Mouse (Mus musculus) right cerebral cortex, postnatal 36 days (tissue): ENCODE data around the gene Ppa1.
A peak's percentile ranks its signal among the peaks of the same experiment; 100 is the strongest.
"Not testable (repeated sequence)": the region's sequence is repeated elsewhere in the genome, so short reads cannot be mapped to it uniquely, and the experiment has no call there.

Source experiments
- DNase-seq, 2 experiments: peaks; one replicate each; pipeline ENCODE4 v3.0.0; 2022; ENCODE audit warnings: low spot score in 2 of 2, mixed read lengths in 1 of 2

The Ppa1 gene

DNA sequence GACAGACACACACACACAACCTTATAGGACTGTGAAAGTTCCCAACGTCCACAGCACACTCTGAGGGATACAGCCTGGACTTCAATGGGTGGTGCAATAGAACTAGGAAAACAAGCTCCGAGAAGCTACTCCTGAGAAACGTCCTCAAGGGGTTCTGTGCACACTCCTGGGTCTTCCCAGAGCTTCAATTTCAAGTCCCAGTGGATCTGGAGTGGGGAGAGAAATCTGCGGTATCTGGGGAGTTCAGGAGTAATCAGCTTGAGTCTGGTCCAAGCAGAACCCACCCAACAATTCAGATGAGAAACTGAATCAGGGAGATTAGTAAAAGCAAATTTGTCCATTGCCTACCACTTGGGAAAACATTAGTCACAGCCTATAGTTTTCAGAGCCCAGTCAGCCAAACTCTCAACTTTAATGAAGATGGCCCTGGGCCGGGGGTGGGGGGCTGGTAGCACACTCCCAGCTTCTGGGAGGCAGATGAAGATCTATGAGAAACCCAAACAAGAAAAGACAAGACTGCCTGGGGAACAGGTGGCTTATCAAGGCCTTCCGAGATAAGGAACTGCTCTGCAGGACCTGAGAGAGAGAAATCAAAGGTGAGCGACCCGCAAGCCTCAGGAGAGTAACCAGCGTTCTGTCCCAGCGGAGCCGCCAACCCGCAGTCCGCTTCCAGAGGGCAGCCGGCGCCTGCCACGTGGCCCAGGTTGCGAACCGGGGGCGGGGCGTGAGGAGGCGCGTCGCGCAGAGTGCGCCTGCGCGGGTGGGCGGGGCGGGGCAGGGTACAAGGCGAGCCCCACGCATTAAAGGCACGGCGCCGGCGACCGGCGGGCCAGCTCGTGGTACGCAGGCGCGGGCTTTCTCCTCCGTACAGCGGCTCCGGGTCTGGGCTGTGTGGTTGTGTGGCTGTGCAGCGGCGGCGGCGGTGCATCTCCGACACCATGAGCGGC is at the start of gene Ppa1:
TSS of gene Ppa1 (plus strand) at position 763 of the 947 bp plus-strand sequence.
- peak; percentile 81 for DNase-seq

DNA sequence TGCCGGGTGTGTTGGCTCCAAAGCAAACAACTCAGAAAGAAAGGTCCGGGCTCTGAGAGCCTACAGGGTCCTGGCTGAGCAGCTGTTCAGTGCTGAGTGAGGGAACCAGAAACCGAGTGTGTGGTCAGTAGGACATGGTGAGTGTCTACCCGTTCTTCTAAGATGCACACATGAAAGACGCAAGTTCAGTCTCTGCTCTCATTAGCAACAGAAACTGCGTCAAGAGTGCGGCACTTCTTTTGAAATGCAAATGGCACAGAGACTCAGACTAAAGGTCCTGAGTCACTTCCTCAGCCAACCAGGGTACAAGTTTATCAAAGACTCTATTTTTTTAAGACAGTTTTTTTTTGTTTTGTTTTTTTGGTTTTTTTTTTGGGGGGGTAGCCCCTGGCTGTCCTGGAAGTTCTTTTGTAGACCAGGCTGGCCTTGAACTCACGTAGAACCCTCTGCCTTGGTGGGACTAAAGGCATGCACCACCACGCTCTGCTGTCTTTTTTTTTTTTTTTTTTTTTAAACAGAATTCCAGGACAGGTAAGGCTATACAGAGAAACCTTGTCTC is 48.7 kb upstream of the Ppa1 start:
- DNase-seq, result no peak

DNA sequence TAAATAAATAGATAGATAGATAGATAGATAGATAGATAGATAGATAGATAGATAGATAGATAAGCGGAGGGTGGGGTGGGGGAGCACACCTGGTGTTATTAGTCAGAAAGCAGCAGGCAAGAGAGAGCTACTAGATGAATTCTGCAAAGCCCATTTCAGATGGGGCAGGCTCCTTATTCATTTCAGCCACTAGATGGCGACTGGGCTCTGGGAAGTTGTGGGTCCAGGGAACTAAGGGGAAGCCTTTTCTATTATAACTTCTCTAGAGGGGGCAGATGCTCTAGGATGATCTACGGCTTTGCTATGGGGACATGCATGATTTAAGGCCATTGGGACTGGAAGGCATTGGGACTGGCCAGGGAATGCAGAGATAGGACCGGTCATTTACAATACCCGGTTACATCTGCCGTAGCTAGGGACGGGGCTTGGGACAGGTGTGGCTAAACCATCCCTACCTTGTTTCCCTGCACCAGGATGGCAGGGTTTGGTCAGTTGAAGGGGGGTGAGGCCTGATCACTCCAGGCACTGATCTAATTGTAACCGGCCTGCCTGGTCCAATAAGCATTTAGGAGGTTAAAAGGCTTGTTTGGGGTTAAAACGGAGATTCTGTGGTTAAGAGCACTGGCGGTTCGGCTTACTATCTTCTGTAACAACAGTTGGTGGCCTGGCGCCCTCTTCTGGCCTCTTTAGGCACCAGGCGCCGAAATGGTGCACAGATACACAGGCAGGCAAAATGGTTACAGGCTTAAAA is 45.9 kb upstream of the Ppa1 start:
- no peak for DNase-seq

DNA sequence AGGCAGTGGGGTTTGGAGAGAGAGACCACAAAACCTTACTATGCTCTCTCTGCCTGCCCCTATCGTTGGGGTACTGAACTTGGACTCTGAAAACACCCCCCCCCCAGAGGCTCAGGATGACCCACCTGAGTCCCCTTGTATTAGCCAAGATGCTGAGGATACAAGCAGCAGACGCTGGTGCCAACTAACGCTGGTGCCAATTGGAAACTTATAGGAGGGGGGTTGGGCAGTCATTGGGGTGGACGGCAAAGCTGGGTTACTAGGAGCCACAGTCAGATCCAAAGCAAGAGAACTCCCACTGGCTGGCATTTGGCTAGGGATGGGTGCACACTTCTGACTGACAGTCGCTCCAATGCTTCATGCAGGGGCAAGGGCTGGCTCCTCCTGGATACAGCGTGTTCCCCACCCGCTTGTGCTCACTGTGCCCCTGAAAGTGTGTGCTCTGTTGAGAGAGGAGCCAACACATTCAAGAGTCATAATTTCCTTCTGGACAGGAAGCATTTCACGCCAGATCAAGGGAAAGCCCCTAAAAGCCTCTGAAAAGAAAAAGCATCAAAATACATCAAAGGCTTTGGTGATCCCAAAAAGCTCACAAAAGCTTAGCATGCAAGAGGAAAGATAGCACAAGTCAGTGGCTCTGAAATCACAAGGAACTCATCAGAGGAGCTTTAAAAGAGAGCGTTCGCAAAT is 43.8 kb upstream of the Ppa1 start:
- DNase-seq, result no peak

DNA sequence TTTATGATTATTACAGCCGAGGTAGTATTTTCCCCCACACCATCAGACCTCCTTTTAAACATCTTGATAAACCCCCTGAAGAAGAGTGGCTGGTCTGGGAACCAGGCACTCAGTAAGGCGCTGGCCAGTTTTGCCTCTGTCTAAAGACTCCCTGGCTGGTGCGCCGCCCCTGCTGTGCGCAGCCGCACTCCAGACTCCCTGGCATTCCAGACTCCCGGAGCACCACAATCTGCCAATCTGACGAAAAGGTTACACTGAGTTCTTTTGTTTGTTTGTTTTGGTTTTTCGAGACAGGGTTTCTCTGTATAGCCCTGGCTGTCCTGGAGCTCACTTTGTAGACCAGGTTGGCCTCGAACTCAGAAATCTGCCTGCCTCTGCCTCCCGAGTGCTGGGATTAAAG is 43.0 kb upstream of the Ppa1 start:
- DNase-seq, result not testable (repeated sequence)

DNA sequence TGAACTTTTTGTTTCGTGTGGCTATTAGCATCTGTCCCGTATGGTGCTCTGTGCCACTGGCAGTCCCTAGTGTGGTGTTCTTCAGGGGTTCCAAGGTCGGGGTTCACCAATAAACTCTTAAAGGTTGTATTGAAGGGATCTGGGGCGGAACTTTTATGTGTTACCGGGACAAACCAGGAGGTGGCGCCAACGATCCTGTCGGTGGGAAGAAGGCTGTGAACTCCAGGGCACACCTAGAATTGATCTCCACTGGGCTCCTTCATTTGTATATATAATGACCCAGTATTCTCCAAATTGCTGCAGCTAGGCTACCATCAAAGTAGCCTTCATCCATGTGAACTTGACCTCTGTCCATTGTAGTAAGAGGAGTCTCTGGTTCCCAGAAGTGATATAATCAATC is 42.5 kb upstream of the Ppa1 start:
- no peak for DNase-seq

DNA sequence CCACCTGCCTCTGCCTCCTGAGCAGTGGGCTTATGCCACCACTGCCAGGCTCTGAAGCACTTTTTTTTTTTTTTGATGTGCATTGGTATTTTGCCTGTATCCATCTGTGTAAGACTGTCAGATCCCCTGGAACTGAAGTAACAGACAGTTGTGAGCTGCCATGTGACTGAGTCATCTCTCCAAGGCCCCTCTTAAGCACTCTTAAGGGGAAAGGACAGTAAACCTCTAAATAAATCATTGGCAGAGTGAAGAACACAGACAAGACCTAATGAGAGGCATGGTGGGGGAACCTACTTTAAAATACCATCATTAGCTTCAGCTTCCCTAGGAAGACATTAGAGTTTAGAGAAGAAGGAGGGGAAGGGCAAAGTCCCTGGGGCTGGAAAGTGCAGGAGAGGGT is 40.1 kb upstream of the Ppa1 start:
- no peak for DNase-seq

DNA sequence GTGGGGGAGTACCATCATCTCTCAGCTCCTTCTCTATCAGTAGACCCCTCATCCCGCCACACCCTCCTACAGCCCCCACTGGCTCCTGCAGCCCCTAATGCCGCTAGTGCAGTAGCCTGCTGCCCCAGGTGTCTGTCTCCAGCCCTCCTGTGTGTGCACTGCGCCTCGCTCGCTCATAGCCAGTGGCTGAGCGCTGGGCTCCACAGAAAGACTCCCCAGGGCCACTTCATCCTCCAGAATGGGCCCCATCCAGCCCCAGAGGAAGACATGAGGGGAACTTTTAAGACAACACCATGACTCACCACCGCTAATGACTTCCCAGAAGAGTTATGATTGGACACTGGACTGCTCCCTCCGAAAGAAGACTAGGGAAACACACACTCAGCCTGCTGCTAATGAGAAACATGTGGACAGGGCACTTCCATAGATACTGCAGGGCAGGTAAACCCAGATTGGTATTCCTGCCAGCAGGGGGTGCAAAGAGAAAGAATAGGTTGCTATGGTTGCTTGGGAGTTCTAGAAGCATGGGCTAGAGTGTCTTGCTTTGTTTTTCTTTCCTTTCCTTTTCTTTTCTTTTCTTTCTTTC is 37.6 kb upstream of the Ppa1 start:
- DNase-seq, result no peak

DNA sequence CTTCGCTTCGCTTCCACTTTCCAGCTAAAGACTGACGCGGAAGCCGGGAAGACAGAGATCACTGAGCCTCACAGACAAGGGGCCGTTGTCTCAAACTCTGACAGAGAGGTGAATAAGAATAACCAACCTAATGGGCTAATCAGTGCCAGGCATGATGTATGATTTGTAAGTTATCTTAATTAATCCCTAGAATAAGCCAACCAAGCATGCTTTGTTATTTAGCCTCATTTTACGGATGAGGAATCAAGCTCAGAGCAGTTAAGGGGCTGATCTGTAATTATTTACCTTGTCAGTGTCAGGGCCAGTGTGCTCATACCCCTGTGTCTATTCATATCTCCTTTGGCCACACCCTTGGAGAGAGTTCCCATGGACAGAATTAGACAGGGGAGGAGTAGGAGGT is 34.0 kb upstream of the Ppa1 start:
- DNase-seq, result no peak

DNA sequence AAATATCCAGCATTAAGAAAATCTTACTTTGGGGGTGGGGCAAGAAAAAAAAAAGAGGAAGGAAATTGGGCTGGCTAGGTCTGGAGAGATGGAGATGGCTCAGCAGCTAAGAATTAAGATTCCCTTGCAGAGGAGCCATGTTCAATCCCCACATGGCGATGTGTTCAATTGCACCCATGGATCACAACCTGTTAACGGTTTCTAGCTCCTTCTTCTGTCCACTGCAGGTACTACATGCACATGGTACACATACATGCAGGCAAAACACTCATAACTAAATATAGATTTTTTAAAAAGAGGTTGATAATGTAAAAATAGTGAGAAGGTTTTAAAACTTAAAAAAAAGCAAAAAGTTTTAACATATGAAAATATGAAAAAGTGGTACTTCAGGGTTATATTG is 29.8 kb upstream of the Ppa1 start:
- DNase-seq, result no peak

DNA sequence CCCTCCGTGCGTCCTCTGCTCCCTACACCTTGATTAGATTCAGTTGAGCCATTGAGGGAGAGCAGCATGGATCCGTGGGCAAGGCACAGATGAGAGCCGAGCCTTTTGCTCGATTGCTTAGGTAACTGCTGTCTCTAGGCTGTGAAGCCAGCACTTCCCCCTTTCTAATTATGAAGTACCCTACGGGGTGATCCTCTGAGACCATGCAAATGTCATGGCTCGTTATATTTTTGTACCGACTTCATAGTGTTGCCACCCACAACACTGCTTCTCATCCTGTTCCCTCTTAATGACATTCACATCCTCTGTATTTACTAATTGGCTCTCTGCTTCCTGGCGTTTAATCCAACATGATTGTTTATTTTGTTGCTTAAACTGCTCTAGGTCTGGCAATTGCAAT is 26.7 kb upstream of the Ppa1 start:
- no peak for DNase-seq

DNA sequence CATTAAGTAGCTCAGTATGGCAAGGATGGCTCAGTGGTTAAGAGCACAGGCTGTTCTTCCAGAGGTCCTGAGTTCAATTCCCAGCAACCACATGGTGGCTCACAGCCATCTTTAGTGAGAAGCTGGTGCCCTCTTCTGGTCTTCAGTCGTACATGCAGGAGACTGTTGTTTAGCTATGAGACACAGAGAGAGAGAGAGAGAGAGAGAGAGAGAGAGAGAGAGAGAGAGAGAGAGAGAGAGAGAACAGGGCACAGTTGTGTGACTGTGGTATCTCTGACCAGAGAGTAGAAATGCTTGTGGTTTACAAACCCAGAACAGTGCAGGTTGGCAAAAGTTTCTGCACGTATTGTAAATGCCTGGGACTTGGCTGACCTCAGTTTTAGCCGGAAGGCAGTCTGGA is 24.5 kb upstream of the Ppa1 start:
- DNase-seq, result not testable (repeated sequence)

DNA sequence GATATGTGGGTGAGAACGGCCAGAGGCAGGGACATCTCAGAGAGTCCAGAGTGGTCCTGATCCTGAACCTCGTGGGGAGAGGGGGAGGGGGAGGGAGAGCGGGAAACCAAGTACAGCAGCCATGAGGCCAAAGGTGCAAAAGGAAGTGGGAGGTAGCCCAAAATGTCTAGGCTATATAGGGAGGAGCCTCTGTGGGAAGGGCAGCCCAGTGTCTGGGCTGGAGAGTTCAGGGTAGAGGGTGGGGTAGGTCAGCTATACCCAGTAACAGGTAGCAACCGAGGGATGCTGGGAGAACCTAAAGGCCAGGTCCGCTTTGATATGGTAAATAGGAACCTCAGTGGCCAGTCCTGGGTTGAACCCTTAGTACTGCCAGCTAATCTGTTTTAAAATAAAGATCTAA is 23.6 kb upstream of the Ppa1 start:
- DNase-seq, result no peak

DNA sequence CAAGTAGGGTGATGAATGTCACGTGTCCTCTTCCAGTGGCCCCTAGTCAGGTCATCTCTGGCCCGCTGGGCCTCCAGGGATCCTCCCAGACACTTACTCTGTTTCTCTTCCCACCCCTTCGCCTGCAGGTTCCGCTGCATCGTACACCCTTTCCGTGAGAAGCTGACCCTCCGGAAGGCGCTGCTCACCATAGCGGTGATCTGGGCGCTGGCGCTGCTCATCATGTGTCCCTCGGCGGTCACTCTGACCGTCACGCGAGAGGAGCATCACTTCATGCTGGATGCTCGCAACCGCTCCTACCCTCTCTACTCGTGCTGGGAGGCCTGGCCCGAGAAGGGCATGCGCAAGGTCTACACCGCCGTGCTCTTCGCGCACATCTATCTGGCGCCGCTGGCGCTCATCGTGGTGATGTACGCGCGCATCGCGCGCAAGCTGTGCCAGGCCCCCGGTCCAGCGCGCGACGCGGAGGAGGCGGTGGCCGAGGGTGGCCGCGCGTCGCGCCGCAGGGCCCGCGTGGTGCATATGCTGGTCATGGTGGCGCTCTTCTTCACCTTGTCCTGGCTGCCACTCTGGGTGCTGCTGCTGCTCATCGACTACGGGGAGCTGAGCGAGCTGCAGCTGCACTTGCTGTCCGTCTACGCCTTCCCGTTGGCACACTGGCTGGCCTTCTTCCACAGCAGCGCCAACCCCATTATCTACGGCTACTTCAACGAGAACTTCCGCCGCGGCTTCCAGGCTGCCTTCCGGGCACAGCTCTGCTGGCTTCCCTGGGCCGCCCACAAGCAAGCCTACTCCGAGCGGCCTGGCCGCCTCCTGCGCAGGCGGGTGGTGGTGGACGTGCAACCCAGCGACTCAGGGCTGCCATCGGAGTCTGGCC is 22.7 kb upstream of the Ppa1 start:
- no peak for DNase-seq

DNA sequence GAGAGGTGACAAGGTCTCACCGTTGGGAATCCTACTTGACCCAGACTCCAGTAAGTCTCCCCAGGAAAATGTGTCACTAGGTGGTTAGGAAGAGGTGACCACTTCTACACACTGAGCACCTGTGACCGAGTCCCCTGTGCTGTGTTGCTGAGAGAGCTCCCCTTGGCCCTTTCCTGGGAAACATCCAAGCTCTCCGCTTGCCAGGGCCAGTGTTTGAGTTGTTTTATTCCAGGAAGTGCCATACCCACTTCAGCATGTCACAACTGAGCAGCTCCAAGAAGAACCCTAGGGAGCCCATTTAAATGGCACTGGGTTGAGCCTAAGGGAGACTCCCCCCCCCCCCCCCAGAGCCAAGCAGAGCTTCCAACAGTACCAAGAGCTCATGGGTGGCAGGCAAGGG is 21.8 kb upstream of the Ppa1 start:
- no peak for DNase-seq

DNA sequence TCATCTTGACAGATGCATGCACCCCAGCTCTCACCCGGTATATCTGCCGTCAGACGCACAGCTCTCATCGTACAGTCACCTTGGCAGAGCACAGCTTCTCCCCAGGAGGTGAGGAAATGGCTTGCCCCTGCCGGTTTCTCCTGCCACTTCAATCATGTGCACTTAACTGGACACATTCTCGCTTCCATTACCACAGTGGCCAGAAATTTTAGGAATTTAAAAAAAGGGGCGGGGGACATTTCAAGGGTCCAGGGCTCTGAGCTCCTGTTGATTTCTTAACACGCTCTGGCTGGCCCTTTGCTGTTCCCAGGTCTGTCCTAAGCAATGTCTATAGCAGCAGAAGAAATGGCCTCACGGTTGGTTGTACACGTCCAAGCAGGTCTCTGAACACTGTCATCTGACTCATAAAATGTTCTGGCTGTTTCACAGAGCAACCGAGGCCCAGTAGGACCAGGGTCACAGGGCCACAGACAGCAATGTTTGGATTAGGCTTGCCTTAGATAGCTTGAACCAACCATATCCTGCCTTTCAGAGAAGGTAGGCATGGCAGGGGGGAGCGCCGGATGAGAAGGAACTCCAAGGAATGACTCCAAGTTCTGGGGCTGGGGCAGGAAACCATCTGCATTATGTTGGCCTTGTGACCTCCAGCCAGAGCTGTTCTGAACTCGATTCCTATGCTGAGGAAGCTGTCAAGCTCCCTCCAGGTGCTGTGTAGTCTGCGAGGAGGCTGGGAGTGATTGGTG is 21.0 kb upstream of the Ppa1 start:
- no peak for DNase-seq

DNA sequence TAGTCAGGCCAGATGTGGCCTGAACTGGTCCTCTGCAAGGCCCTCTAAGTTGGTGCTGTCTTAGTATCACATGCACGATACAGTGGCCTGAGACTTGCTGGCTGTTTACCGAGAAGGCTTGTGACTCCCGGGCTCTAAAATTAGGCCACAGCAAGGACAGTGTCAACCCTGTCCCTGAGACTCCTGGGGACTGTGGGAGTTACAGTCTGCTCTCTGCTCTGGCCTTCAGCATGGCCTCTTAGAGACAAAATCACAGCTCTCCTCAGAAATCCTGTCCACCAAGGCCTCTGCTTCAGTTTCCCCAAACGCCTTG is 20.5 kb upstream of the Ppa1 start:
- DNase-seq, result no peak

DNA sequence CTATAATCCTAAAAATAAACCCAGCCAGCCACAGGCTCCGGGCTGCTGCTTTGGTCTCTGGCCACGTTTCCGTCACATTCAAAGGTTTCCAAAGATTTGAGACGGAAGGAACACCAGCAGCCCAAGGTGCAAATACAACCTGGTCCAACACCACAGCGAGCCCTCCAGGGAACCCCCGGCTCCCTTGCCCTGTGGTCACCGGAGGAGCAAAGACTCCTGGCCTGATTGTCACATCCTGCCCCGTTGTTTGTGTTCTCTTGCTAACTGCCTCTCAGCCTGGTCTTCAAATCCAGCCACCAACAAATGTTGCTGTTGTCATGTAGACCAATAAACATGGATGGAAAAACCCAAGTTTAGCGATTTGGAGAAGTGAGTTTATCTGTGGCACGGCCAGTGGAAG is 15.9 kb upstream of the Ppa1 start:
- DNase-seq, result no peak

DNA sequence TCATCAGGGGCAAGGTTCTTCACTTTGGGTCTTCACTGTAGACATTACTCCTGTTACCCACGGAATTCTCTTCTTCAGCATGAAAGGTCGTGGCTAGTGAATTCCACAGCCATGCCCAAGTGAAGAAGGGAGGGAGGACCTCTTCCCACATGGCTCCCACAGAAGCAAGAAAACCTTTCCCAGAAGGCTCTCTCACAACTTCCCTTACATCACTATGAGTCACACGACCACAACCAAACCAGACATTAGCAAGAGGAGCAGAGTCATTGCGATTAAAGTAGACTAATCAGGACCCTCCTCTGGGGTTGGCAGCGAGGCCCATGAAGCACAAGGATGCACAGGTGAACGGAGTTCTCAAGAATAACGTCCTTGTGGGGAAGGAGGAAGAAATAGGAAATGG is 11.3 kb upstream of the Ppa1 start:
- no peak for DNase-seq

DNA sequence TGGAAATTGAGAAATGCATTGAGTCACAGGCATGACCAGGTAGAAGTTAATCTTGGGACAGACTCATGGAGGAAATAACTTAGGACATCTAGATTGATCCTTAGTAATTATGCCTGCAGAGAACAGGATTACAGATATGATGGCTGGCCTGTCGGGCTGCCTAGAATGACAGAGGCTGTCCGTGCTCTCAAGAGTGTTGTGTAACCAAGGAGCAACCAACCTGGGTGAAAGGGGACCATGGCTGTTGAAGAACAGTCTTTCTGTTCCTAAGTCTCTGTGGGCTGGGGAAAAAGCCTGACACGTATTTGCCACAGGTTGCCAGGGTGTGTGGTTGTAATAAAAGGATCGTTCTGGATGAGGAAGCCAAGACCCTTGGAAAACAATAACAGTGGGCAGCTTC is 8.0 kb upstream of the Ppa1 start:
- no peak for DNase-seq
